ENCODE assay signal across 9 mouse cellular contexts in genomic region chr4:123526779-123527280, GRCm38 (mm10).
A peak's percentile ranks its signal among the peaks of the same experiment; 100 is the strongest.
DNase-seq lines count a peak whose midpoint lies in the region; ATAC-seq and TF ChIP-seq lines count a peak whose summit lies in the region.
"Had no signal": no experiment of that assay in that cellular context is flagged by ENCODE, and none has a peak within 500 bp of the region (broad histone marks: within the 10 kb centered on the region; RNA-seq: fewer than 3 reads in every experiment).

No protein-coding gene starts in this region.

- no peaks in the 10 kb centered on the region for H3K9me3 ChIP-seq in heart, embryonic 12.5 days (replicated peaks)
- H3K9me3 ChIP-seq in limb, embryonic 10.5 days (replicated peaks) = no peaks in the 10 kb centered on the region
- H3K9me3 ChIP-seq in stomach, embryonic 16.5 days (replicated peaks; ENCODE audit: control insufficient read depth, low read length) = no peaks in the 10 kb centered on the region
- H3K9me3 ChIP-seq: liver, embryonic 15.5 days had no signal

- WGBS in heart, embryonic 12.5 days = 41% methylated on average over 10 of the region's 10 CpGs
- WGBS in limb, embryonic 10.5 days = 36% methylated on average over 10 of the region's 10 CpGs
- 29% methylated on average over 10 of the region's 10 CpGs for WGBS in stomach, embryonic 16.5 days

- H3K27me3 ChIP-seq in heart, embryonic 12.5 days (replicated peaks) = no peaks in the 10 kb centered on the region
- H3K27me3 ChIP-seq in limb, embryonic 10.5 days (ENCODE audit: low read depth, poor library complexity, severe bottlenecking) = no peaks in the 10 kb centered on the region
- H3K27me3 ChIP-seq in stomach, embryonic 16.5 days (ENCODE audit: control insufficient read depth, insufficient read depth, low read length) = no peaks in the 10 kb centered on the region
- H3K27me3 ChIP-seq: liver, embryonic 15.5 days had no signal

- peaks cover 11% of the 10 kb centered on the region; the same call in 1 of the 2 replicates for H3K36me3 ChIP-seq in heart, embryonic 12.5 days
- peaks cover 4% of the 10 kb centered on the region; the same call in 1 of the 2 replicates for H3K36me3 ChIP-seq in limb, embryonic 10.5 days
- H3K36me3 ChIP-seq in stomach, embryonic 16.5 days (ENCODE audit: control insufficient read depth, insufficient read depth, low read length) = no peaks in the 10 kb centered on the region
- H3K36me3 ChIP-seq: liver, embryonic 15.5 days had no signal

- peak overlapping the region; percentile 21; the same call in 1 of the 2 replicates for H3K4me3 ChIP-seq in heart, embryonic 12.5 days
- peak overlapping the region; percentile 33 for H3K4me3 ChIP-seq in embryonic fibroblast, embryonic 13.5 days (ENCODE audit: insufficient read depth, low read length)
- no peak overlapping the region for H3K4me3 ChIP-seq in limb, embryonic 10.5 days
- H3K4me3 ChIP-seq in stomach, embryonic 16.5 days (replicated peaks; ENCODE audit: low read length) = peak overlapping the region; percentile 39
- H3K4me3 ChIP-seq: liver, embryonic 15.5 days had no signal

- ATAC-seq in heart, embryonic 12.5 days (ENCODE audit: insufficient number of reproducible peaks, low FRiP score) = peak; percentile 18; the same call in 1 of the 2 replicates
- ATAC-seq in stomach, embryonic 16.5 days (ENCODE audit: insufficient read depth, low FRiP score) = 0 out of 2 replicates have a peak, but pooled peaks have one; percentile 27

- peak overlapping the region; percentile 58 for H3K4me2 ChIP-seq in heart, embryonic 12.5 days
- peak overlapping the region; percentile 51 for H3K4me2 ChIP-seq in stomach, embryonic 16.5 days (ENCODE audit: low read depth, low read length)
- H3K4me2 ChIP-seq: liver, embryonic 15.5 days had no signal

- H3K4me1 ChIP-seq in heart, embryonic 12.5 days (replicated peaks) = peaks cover 46% of the 10 kb centered on the region
- peaks cover 8% of the 10 kb centered on the region for H3K4me1 ChIP-seq in embryonic fibroblast, embryonic 13.5 days (ENCODE audit: control insufficient read depth, insufficient read depth, low read length)
- peaks cover 35% of the 10 kb centered on the region for H3K4me1 ChIP-seq in limb, embryonic 10.5 days
- peaks cover 18% of the 10 kb centered on the region for H3K4me1 ChIP-seq in stomach, embryonic 16.5 days (ENCODE audit: control insufficient read depth, insufficient read depth, low read length)

- H3K9ac ChIP-seq in heart, embryonic 12.5 days = peak overlapping the region; percentile 32; the same call in 1 of the 2 replicates
- peak overlapping the region; percentile 65 for H3K9ac ChIP-seq in stomach, embryonic 16.5 days (ENCODE audit: low read length)
- H3K9ac ChIP-seq: liver, embryonic 15.5 days had no signal

- TF ChIP-seq POLR2A in embryonic fibroblast, embryonic 13.5 days (IDR thresholded peaks at IDR 0.05; ENCODE audit: low read depth, low read length) = no peak

- no peak for DNase-seq in heart, adult 9 months (ENCODE audit: low spot score in 2 of 2)
- peak; percentile 84 for DNase-seq in brain, adult 2 months (ENCODE audit: low read depth, low spot score)
- no peak for DNase-seq in limb, embryonic 10.5 days (ENCODE audit: low spot score)
- no peak for DNase-seq in thymus, postnatal 14 days
- DNase-seq in adrenal gland, postnatal 25 days = no peak

- TF ChIP-seq CTCF in embryonic fibroblast, embryonic 13.5 days (IDR thresholded peaks at IDR 0.05; ENCODE audit: borderline replicate concordance, insufficient read depth, low read length) = no peak

- peak overlapping the region; percentile 56; the same call in 1 of the 2 replicates for H3K27ac ChIP-seq in heart, embryonic 12.5 days (ENCODE audit: poor library complexity, severe bottlenecking)
- peak overlapping the region; percentile 76; the same call in 1 of the 2 replicates for H3K27ac ChIP-seq in embryonic fibroblast, embryonic 13.5 days (ENCODE audit: insufficient read depth, low read length)
- H3K27ac ChIP-seq in limb, embryonic 10.5 days = peak overlapping the region; percentile 22; the same call in 1 of the 2 replicates
- H3K27ac ChIP-seq in stomach, embryonic 16.5 days (ENCODE audit: low read length) = peak overlapping the region; percentile 43
- H3K27ac ChIP-seq: liver, embryonic 15.5 days had no signal

Comparison
In these comparisons a context has a peak if more than half of its experiments do, and no peak if none do; other contexts are left out.
1. H3K27ac ChIP-seq: peak in every context shown above with its lines; median percentile 76 in embryonic fibroblast, embryonic 13.5 days; 56 in heart, embryonic 12.5 days; 43 in stomach, embryonic 16.5 days; 22 in limb, embryonic 10.5 days.